Mouse (Mus musculus): ENCODE data around the gene Col23a1.

Col23a1 gene

GRCm38 (mm10) chr11:51431287-51431686 lies 141.6 kb downstream of the Col23a1 start:
- no peak for DNase-seq (ENCODE audit: low read depth, low spot score)

DNA sequence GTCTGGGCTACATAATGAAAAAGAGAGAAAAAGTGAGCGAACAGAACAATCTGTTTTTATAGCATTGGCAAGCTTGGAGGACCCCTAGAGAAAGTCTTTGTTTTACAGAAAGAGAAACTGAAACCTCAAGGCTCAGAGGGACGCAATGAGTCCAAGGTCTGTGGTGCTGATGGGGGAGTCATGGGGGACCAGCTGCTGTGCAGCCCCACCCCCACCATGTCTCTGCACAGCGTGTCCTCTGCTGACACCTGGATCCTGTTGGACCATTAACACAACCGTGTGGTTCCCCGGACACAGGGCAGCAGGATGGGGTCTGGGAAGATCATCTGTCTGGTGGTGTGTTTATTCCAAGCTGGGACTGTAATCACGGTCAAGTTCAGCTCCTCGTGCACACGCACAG lies 142.2 kb downstream of the Col23a1 start:
- DNase-seq (ENCODE audit: low read depth, low spot score): no peak

- DNase-seq (ENCODE audit: low read depth, low spot score): no peak
Measured at GRCm38 (mm10) chr11:51442006-51442405, 152.3 kb downstream of the Col23a1 start.

- no peak for DNase-seq (ENCODE audit: low read depth, low spot score)
Measured at GRCm38 (mm10) chr11:51442599-51442998, 152.9 kb downstream of the Col23a1 start.

DNA sequence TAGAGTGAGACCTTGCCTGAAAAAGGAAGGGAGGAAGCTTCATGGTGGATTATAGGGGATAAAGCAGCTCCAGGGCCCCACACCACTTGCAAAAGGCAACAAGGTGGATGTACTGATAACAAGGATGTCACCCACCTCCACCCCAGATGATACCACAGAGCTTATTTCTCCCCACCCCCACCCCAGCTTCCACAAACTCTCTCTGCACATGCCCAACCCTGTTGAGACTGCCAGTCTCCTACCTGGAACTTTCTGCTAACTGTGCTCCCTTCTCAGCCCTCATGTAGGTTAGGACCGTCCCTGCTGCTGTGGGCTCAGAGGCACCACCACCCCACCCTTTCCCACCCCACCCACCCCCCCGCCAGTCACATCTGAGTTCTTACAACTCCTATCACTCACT lies 154.1 kb downstream of the Col23a1 start:
- DNase-seq (ENCODE audit: low read depth, low spot score): no peak

GRCm38 (mm10) chr11:51444649-51445048 lies 154.9 kb downstream of the Col23a1 start:
- DNase-seq (ENCODE audit: low read depth, low spot score): no peak

DNA sequence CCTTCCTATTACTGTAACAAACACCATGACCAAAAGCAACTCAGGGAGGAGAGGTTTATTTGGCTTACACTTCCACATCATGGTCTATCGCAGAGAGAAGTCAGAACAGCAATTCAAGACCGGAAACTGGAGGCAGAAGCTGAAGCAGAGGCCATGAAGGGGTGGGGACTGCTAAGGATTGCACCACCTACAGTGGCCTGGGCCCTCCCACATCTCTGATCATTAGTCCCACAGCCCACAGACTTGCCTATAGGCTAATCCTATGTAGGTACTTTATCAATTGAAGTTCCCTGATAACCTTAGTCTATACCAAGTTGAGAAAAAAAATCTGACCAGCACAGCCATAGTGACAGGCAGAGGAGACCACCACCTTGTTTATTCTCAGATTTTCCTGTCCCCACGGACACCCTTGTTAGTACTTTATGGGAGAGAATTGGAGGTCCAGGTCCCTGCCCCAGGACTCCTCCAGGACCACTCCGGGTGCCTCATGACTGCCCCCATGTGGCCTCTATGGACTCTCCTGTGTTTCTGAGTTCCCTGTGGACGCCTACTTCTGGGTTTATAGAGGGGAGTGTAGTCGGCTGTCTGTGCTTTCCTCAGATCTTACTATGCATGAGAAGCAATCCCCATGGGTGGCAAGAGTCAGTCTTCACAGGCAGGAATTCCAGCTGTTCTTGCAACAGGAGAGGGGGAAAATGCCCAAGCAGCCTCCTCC lies 157.1 kb downstream of the Col23a1 start:
- peak; percentile 55 for DNase-seq (ENCODE audit: low read depth, low spot score)

GRCm38 (mm10) chr11:51448256-51448655 lies 158.5 kb downstream of the Col23a1 start:
- no peak for DNase-seq (ENCODE audit: low read depth, low spot score)

DNA sequence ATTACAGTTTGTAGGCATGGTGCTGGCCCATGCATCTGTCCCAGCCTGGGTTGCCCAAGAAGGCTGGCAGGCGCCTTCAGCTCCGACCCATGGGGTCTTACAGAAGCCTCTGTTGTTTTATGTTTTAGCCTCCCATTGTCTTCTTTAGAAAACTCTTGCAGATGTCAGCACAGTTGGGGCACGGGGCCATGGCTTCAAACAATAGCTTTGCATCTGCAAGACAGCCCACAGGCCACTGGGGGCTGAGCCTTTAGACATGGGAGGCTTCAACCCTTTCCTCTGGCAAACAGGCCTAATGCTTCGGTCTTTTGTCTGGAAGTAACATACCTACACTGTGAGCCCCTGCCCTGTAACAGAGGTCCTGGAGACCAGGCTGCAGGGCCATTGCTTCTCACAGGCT lies 159.0 kb downstream of the Col23a1 start:
- DNase-seq (ENCODE audit: low read depth, low spot score): no peak

- DNase-seq (ENCODE audit: low read depth, low spot score): no peak
Measured at GRCm38 (mm10) chr11:51449881-51450280, 160.2 kb downstream of the Col23a1 start.

- no peak for DNase-seq (ENCODE audit: low read depth, low spot score)
Measured at GRCm38 (mm10) chr11:51451281-51451680, 161.6 kb downstream of the Col23a1 start.

DNA sequence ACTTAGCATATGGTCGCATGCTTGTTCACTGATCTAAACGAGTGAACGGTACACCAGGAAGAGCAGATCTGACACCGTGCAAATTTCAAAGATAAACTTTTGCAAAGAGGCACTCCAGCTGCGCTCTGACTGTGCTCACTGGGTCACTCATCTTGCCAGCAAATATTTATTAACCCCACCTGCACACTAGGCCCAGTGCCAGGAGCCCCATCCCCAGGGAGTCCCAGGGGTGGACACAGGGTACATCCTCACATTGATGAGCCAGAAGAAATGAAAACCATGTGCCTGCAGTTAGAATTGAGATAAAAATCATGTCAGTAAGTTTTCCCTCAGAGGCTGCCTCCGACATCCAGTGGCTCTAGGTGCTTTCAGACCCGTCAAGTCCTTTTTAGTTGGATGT lies 162.2 kb downstream of the Col23a1 start:
- DNase-seq (ENCODE audit: low read depth, low spot score): no peak

DNA sequence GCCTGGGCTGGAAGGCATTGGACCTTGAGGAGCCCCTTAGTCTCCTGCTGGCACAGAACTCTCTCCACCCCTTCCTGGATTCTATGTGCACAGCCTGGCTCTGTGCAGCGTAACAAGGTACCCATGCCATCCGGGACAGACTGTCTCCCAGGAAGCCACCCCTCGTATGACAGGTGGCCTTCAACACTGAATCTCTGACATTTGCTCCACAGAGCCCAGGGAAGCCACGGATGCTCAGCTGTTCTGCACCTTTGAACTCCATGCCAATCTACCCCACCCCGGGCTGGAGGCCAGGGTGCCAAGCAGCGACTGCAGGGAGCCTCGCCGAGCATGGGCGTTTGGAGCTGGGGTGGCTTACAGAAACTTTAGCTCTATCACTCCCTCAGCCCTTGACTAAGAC lies 164.0 kb downstream of the Col23a1 start:
- DNase-seq (ENCODE audit: low read depth, low spot score): no peak

DNA sequence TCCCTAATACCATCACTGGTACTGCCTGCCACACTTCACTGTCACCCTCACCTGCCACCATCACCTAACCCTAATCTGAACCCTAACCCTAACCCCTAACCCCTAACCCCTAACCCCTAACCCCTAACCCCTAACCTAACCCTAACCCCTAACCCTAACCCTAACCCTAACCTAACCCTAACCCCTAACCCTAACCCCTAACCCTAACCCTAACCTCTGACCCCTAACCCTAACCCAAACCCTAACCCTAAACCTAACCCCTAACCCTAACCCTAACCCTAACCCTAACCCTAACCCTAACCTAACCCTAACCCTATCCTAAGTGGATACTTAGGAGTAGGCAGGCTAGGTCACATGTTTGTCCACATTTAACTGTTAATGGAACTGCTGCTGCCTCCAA lies 165.8 kb downstream of the Col23a1 start:
- peak; percentile 32 for DNase-seq (ENCODE audit: low read depth, low spot score)

DNA sequence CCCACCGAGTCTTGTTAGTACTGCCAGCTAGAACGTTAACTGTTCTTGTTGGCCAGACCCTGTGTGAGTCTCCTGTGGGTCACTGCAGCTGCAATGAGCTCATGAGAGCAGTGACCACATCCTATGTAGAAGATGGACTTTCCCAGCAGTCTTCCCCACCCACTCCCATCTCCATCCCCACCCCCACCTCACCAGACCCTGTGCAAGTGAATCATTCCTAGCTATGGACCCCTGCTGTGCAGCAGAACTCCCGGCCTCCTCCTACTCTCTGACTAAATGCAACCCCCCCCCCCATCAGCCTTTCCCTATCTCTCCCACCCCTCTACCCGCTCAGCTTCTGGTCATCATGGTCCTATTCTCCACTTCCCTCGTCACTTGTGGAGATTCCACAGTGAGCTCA lies 167.9 kb downstream of the Col23a1 start:
- no peak for DNase-seq (ENCODE audit: low read depth, low spot score)

GRCm38 (mm10) chr11:51458649-51459048 lies 168.9 kb downstream of the Col23a1 start:
- DNase-seq (ENCODE audit: low read depth, low spot score): no peak

GRCm38 (mm10) chr11:51459569-51460043 lies 169.9 kb downstream of the Col23a1 start:
- DNase-seq (ENCODE audit: low read depth, low spot score): no peak

DNA sequence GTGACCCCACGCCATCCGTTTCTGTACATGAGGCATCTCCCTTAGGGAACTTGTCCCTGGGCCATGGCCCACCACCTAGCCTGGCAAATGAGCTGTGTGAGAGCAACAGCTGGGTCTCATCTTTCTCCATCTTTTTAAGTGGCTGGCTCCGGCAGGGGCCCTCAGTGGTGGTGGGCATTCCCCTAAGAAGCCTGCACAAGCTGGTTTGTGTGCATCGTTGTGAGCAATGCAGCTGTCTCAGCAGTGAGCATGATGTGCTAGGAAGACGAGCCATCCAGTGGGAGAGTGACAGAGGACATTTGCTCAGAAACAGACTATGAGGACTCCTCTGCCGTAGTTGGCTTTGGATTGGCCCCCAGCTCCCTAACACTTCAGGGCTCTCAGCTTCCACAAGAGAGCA lies 179.0 kb downstream of the Col23a1 start:
- DNase-seq (ENCODE audit: low read depth, low spot score): no peak

DNA sequence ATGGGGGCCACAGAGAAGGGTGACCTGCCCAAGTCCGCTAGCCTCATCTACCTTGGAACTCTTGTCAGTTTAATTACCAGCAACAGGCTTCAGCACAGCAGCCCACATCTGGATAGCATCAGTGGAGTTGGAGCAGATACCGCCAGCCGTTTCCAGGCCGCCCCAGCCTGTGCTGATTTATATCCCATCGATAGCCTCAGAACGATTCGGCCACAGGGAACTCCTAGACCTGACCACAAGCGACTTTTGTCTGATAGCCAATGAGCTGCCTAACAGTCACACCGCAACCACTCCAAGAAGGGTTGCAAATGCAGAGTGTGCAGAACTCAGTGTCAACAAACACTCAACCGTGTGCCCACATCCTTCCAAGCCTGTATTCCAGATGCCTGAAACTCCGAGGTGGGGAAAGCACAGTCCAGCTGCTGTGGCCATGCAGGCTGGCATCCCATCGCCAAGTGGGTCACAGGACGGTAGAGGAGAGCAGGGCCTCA lies 179.7 kb downstream of the Col23a1 start:
- DNase-seq (ENCODE audit: low read depth, low spot score): no peak

DNA sequence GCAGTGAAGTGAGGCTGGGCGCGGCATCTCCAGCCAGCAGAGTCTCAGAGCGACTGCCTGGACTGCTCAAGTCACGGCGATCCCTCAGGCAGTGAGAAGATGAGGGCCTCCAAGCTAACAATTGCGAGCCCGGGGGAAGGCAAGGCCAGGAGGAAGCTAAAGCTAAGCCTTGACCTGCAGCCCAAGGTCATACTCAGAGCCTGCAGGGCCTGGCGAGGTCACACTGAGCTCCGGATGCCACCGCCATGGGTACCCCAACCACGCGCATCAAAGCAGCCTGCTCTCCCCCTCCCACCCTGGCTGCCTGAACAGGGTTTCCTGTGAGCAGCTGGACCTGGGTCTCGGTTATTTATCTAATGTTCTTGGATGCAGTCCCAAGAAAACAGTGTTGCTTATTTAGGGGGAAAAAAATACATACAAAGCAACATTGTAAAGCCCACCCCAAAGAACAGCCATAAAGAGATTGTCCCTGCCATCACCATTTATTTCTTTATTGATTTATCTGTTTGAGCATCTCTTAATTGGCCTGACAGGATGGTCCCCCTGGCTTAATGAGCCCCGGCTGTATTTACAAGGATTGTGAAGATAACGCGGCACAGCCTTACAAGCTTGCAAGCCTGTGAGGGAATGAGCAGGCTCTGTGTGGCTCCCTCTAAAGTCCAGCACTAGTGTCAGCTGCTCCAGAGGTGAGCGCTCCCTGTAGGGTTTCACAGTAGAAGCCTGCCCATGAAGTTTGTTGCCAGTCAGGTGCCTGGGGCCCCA lies 180.8 kb downstream of the Col23a1 start:
- peak; percentile 8 for DNase-seq (ENCODE audit: low read depth, low spot score)

GRCm38 (mm10) chr11:51473686-51474085 lies 184.0 kb downstream of the Col23a1 start:
- no peak for DNase-seq (ENCODE audit: low read depth, low spot score)

DNA sequence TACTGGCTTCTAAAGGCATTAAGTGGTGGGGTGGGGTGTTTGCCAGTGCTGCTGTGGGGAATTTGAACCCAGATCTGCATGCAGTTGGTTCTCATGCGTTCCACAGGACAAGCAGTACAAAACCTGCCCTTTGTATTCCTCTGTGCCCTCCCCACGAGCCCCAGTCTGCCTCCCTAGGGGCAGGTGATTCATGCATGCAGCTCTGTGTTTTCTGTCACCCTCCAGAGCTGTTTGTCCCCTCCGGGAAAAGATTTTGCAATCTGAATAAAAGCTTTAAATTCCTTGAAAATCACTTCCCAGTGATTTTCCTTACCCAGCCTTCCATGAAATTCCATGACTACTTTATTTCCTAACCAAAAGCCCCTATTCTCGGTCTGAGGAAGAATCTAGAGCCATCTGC lies 186.8 kb downstream of the Col23a1 start:
- DNase-seq (ENCODE audit: low read depth, low spot score): no peak

DNA sequence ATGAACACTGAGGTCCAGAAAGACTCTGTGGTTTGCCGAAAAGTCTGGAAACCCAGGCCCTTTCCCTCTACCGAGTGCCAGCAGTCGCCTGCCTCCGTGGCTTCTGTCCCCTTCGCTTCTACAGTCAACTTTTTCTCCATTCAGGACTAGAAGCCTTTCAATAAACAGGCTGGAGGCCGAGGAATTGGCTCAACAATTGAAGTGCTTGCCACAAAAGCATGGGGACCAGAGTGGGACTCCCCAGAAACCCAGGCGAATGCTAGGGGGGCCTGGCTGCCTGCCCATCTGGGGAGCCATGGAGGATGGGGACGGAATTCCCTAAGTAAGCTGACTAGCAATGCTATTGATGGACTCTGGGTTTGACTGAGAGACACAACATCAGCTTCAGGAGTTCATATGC lies 187.9 kb downstream of the Col23a1 start:
- no peak for DNase-seq (ENCODE audit: low read depth, low spot score)

Data from R1 (cell line).